Mouse (Mus musculus) cerebellum, postnatal 4 days (tissue): ENCODE measurements around the gene Gm20388.

Experiments used
- DNase-seq, 2 experiments: peaks; one replicate each; pipeline ENCODE4 v3.0.0; 2022; ENCODE audit warnings: low spot score in 2 of 2, mixed read lengths in 1 of 2

Gm20388 gene

DNA sequence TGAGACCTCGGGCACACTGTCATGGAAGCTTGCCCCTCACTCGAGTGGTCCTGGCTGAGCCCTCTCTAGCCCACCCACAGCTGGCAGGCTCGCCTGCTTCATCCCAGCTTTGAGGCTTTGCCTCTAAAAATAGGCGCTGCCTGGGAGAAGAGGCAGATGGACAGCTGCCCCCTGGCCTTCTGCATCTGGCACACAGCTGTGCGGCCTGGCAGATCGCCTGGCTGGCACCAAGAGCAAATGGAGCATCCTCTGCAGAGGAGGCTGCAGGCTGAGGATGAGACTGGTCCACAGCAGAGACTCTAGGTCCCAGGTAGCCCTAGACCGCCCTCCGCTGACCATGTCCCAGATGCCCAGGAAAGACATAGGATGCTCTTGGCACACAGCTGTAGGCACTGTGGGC lies 2805.9 kb downstream of the Gm20388 start:
- DNase-seq = peak in 1 of 2 experiments; percentile 43

GRCm38 (mm10) chr8:122717869-122718509 lies 2807.3 kb downstream of the Gm20388 start:
- no peak for DNase-seq

DNA sequence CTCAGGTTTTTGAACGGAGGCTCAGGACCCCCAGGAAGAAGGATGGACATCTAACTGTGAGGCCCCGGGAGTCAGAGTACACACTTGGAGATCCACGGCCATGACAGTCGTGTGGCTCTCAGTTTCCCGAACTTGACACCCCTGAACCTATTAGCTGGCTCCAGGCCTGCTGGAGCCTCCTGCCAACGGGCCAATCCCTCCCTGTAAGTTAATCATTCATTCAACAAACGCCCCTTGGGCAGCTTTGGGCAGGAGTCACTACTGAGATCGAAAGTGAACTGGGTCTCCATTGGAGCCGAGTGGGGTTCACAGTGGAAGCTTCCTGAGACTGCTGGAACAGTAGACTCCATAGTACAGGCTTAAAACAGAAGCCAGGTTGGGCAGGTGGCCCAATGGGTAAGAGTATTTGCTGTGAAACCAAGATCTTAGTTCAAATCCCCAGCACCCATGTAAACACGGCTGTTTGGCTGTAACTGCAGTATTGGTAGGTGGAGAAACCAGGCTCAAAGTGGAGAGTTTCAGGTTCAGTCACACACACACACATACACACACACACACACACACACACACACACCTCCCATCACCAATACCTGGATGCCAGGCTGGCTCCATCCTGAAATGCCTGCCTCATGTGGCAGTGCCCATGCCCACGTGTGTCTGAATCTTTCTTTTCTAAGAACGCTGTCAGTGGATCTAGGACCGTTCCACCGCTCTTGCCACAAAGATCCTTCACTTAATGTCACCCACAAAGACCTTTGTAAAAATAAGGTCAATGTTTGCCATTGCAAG lies 2808.3 kb downstream of the Gm20388 start:
- no peak for DNase-seq

DNA sequence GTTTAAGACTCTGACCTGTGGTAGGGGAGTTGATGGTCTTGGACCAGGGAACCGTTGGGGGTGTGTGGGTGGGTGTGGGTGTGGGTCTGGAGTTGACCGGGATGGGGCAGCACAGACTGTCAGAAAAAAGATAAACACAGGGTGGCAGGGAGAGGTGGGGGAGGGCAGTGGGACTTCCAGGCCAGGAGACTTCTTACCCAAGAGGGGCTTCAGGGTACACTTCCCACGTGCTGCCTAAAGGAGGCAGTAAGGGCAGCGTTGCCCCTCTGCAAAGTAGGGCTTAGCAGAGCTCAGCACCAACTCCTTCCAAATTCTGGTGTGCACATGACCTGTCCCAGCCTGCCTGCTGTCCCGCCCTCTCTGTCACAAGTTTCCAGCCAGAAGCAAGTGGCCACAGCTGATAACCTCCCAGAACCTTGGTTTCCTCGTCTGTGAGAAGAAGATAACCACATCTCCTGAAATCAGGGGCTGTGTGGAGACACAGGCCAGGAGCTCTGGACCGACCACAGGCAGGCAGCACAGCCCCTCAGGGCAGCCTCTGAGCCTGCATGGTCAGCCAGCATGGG lies 2808.9 kb downstream of the Gm20388 start:
- DNase-seq = no peak

DNA sequence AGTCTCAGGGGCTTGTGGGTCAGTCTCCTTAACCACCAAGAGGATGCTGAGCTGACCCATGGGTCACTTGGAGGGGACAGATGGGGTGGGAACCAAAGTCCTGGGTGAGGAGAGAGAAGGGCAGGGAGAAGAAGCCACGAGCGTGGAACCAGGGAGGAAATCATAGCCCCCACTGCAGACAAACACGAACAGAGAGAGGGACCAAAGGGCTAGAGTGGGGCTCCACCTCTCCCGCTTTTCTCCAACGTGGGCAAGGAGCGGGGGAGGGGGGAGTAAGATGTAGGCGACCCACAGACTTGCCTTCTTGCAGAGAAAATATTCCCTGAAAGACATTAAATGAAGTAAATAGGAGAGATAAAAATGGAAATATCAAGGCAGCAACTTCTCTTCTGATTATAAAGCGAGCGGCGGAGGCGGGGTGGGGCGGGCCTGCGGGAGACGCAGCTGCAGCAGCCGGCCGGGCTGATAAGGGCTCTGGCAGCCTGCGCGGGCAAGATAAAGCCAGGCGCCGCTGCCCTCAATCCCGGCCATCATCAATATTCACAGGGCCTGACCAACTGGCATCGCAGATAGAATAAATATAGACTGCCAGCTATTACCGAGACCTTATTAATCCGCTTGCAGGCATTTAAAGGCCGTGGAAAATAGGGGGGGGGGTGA lies 2809.6 kb downstream of the Gm20388 start:
- DNase-seq = no peak

GRCm38 (mm10) chr8:122720811-122721640 lies 2810.4 kb downstream of the Gm20388 start:
- peak in 1 of 2 experiments; percentile 57 for DNase-seq

GRCm38 (mm10) chr8:122725187-122725586 lies 2814.5 kb downstream of the Gm20388 start:
- no peak for DNase-seq

DNA sequence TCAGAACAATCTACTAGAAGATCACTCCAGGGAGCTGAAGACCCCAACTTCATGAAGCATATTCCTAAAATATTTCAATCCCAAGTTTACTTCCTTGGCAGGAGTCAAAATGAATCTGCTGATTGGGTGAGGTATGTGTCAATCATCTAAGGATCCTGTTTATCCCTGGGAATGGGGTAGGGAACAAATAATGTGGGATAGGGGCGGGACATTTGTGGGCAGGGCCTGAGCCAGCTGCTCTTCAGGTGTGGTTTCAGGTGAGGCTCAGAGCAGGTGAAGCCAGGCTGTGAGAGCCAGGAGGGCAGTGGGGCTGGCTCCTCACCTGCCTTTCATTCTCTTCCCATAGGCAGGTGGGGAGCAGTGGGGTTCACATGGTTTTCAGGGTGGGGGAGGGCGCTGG lies 2816.1 kb downstream of the Gm20388 start:
- no peak for DNase-seq

GRCm38 (mm10) chr8:122727412-122727811 lies 2816.8 kb downstream of the Gm20388 start:
- no peak for DNase-seq

DNA sequence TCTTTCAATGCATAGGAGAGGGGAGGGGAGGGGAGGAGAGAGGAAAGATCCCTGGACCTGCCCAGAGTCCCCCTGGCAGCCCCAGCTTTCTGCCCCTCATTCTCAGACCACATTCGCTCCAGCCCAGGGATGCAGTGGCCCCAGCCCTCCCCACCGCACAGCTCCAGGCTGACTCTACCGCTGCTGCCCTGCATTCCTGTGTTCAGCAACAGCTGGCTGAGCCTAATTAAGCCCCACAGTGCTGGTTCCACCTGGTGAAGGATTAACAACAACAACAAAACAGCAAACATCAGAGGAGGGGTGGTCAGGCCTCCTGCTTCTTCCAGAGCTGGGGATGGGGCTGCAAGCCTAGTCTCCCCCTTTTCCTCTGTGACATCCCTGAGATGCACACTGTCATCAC lies 2818.0 kb downstream of the Gm20388 start:
- no peak for DNase-seq

DNA sequence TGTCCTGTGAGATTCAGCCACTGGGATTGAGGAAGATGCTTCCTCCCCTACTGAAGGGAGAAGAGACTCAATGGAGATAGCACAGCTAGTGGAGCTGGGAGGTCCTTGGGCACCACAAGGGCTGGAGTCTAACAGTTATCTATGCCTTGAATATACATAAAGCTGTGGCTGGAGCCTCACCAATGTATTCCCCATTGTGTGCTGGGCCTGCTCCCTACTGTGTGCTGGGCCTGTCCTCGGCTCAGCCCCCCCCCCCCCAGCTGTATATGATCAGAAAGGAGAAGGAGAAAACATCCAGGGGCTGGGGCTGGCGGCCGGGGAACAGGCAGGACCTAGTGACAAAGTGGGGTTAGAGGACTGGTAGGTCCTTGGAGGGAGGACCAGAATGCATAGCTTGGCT lies 2824.5 kb downstream of the Gm20388 start:
- no peak for DNase-seq

DNA sequence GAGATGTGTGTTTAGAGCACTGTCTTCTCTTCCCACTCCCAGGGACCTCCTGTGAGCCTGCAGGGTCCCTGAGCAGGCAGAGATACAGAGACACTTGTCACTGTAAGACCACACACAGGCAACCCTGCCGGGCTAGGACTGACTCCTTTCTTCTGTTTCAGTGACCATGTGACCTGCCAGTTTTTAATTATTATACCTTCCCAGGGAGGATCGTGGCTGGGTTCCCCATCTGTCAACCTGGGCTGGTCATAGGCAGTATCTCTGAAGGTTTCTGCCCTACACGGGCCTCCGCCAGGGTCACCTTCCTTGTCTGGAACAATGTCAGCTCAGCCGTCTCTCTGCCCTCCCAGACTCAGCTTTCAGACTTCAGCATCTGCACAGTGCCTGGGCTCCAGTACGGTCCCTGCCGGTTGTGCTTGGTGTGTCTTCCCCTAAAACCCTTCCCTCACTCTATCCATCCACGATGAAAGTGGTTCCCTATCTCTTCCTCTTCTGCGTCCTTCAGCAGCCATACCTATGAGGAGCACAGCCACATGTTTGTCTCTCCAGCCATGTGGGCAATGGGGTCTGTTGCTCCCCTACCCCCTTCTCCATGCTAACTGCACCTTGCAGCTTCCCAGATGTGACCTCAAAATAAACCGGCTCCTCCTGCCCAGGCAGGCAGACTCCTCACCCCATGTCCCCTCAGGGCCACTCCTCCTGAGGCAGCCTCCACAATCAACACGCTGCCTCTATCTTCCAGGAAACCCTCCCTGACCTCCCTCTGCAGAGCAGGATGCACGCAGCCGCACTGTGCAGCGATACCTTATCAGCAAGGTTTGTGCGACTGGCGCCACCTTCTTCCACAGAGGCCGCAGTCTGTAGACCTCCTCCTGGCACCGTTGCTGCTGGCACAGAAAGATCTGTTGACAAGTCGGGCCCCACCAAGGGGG lies 2825.2 kb downstream of the Gm20388 start:
- no peak for DNase-seq

DNA sequence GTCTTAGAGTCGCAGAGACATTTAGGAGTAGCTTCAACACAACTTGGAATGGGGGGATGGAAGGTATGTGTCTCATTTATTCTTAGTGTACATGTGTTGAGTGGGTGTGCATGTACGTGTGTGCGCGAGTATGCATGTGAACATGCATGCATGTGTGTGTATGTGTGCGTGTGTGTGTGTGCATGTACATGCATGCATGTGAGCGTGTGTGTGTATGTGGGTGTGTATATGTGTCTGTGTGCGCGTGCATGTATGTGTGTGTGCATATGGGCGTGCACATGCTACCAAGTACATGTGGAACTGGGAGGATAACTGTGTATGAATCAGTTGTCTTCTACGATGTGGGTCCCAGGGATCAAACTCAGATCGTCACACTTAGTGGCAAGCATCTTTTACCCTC lies 2826.0 kb downstream of the Gm20388 start:
- no peak for DNase-seq

DNA sequence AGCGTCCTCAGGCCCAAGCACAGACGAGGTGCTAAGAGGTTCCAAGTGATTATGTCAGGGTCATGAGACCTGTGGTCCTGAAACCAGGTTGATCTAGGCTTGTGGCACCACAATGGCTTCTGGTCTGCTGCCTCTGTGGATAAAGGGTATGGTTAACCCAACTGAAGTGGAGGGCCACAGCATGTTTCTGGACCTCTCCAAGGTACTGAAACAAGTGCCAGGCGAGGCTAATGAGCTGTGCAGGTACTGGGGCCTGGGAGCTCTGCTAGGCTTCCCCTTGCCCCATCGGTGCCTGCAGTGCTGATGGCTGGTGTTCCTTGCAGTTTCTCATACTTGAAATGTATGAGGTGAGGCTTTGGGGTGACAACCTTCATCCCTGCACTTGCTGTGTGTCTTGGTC lies 2826.4 kb downstream of the Gm20388 start:
- DNase-seq = no peak

DNA sequence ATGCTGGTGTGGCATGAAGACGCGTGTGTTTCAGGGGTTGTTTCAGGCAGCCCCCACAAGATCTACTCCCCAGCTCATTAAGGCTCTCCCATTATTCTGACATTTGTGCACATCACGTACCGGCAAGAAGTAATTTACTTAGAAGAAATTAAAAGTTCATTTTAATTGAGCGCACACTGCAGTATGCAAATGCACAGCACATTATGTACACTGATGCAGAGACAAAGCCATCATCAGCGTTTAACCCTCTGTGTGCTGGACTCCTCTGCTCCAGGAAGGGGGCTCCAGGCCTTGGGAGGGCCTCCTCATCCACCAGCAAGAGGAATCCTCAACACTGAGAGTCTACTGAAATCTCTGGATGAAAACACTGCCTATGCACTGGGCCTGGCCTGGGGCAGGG lies 2827.2 kb downstream of the Gm20388 start:
- DNase-seq = no peak

GRCm38 (mm10) chr8:122739102-122739725 lies 2828.6 kb downstream of the Gm20388 start:
- peak in 1 of 2 experiments; percentile 49 for DNase-seq

- DNase-seq = no peak
Observed at GRCm38 (mm10) chr8:122742471-122742870, 2831.8 kb downstream of the Gm20388 start.

DNA sequence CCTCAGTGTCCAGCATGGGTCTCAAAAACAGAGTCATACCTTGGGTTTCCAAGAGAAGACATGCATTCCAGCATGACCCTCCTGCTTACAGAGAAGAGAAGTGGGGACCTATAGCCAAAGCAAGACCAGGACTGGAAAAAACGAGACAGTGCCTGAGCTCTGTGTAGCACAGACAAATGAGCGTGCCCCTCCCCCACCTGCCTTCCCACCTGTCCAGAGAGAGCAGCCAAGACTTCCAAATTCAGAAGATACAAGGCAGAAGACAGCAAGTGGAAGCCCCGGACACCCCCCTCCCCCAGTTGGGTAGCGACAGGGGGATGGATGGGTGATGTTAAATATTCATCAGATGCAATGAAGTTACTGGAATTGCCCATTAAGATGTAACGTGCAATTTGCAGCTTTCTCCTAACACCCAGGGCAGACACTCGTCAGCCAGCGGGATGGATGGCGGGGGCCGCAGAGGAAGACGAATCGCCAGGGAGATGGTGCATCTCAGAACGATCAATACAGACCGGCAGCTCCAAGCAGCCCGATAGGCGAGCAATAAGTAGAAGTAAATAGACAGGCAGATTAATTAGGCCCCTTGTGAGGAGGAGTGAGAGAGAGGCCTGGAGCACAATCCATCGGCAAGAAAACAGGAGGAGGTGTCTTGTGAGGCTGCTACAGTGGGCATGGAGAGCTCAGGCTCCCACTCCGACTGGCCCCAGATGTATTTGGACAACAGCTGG lies 2834.5 kb downstream of the Gm20388 start:
- DNase-seq = no peak

- no peak for DNase-seq
Observed at GRCm38 (mm10) chr8:122745750-122746275, 2835.2 kb downstream of the Gm20388 start.
